Mouse (Mus musculus): ENCODE measurements at regions not wholly inside any gene's neighbourhood (a gene's known extent, or its start where the extent isn't known, plus 50 kb on each side); places are given as distances from the start of the nearest gene placed in this dataset.

DNA sequence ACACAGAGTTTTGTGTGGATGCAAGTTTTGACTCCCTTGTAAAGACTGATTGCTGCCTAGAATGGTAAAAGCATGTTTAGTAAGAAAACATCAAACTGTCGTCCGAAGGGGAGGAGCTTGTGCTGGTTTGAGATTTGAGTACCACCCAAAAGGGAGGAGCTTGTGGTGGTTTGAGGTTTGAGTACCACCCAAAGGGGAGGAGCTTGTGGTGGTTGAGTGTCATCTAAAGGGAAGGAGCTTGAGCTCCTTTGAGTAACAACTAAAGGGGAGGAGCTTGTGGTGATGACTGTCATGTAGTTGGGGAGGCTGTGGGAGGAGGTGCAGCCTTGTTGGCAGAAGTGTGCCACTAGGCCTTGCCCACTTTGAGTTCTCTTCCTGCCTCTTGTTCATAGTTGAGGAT lies 192.8 kb upstream of the Ajap1 start:
- H3K9ac ChIP-seq (replicated peaks), result no peak overlapping the region
- no peak overlapping the region for H3K4me2 ChIP-seq (replicated peaks)
- no peaks in the 10 kb centered on the region for H3K9me3 ChIP-seq
- peaks cover 12% of the 10 kb centered on the region for H3K27me3 ChIP-seq
- no peak overlapping the region for H3K27ac ChIP-seq (replicated peaks)
- no peaks in the 10 kb centered on the region for H3K4me1 ChIP-seq
- no peaks in the 10 kb centered on the region for H3K36me3 ChIP-seq
- no peak overlapping the region for H3K4me3 ChIP-seq
- 77% methylated on average over 2 of the region's 2 CpGs for WGBS
- ATAC-seq (ENCODE audit: low FRiP score, low read depth), result no peak

- Histone ChIP-seq H3K4me1 (no peaks in the 10 kb centered on the region), H3K9me3 (no peaks in the 10 kb centered on the region), H3K27ac (replicated peaks) (no peak overlapping the region), H3K9ac (replicated peaks) (no peak overlapping the region), H3K4me3 (no peak overlapping the region), H3K36me3 (no peaks in the 10 kb centered on the region), H3K27me3 (peaks cover 10% of the 10 kb centered on the region), H3K4me2 (replicated peaks) (no peak overlapping the region)
- 31% methylated on average over 12 of the region's 12 CpGs for WGBS
- no peak for ATAC-seq (ENCODE audit: low FRiP score, low read depth)
Measured at GRCm38 (mm10) chr4:153679151-153679550, 196.5 kb upstream of the Ajap1 start.

DNA sequence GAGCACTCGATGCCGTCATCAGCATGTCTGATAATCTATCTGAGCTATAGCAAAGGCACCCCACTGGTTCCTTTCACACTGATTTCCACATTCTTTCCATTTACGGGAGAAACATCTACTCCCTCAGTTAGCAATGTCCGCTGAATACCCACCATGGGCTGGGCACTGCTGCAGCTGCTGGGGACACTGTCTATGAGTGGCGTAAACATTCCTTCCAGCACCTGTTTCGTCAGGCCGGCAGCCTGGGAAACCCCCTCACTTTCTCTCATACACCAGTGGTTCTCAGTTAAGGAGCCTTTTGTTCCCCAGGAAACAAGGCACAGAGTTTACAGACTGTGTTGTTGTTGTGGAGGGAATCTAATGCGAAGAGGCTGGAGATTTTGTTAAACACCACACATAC lies 205.8 kb upstream of the Ajap1 start:
- no peak overlapping the region for H3K4me2 ChIP-seq (replicated peaks)
- H3K4me3 ChIP-seq, result no peak overlapping the region
- no peak for ATAC-seq (ENCODE audit: low FRiP score, low read depth)
- whole genome bisulfite sequencing, result 57% methylated on average over 8 of the region's 8 CpGs
- H3K9me3 ChIP-seq, result no peaks in the 10 kb centered on the region
- H3K27ac ChIP-seq (replicated peaks), result no peak overlapping the region
- no peak overlapping the region for H3K9ac ChIP-seq (replicated peaks)
- H3K27me3 ChIP-seq, result peaks cover 34% of the 10 kb centered on the region
- 0 out of 2 replicates have a peak, but pooled peaks cover 7% of the 10 kb centered on the region for H3K4me1 ChIP-seq
- H3K36me3 ChIP-seq, result no peaks in the 10 kb centered on the region

DNA sequence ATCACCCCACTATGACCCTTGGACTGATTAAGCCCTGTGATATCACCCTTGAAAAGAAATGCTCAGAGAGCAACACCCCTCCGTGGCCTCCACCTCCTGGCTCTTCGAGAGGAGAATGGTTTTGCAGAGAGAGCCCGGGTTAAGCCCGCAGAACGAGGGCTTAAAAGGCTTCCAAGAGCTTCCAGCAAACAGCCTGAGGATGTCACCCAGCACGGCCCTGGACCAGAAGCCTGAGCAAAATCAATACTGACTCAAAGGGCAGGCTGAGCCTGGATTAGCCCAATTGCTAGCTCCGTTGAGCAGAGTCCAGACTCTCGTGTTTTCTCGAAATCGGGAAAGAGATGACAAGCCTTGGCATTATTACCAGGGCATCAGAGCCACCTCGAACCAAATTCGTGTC lies 211.3 kb upstream of the Ajap1 start:
- Histone ChIP-seq H3K4me3 (no peak overlapping the region), H3K9me3 (no peaks in the 10 kb centered on the region), H3K36me3 (no peaks in the 10 kb centered on the region), H3K4me2 (replicated peaks) (no peak overlapping the region), H3K27me3 (peaks cover 56% of the 10 kb centered on the region), H3K27ac (replicated peaks) (no peak overlapping the region), H3K4me1 (peaks cover 22% of the 10 kb centered on the region), H3K9ac (replicated peaks) (no peak overlapping the region)
- ATAC-seq (ENCODE audit: low FRiP score, low read depth), result no peak
- WGBS, result 55% methylated on average over 12 of the region's 12 CpGs

DNA sequence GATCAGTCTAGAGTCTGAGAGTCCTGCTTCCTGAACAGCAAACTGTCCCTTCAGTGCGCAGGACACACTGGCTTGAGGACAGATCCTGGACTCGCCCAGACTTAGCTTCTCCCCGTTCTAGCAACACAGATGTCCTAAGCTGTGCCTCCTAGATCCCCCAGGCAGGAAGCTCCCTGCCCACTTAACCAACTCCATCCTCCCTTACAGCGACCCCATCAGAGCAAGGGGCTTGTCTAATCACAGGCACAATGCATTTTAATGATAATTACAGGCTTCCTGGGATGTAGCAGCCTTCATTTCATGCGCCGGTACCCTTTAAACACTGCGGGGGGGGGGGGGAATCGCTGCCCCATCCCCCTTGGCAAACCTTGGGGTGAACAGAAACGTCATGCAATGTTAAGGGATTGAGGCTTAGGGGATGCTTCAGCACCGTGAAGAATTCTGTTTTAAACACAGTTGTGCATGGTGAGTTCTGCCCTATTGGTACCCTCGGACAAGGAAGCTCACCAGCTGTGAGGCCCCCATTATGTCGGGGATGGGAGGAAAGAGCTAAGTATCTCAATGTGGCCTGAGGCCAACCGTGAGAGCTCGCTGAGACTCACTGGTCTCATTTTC lies 213.9 kb upstream of the Ajap1 start:
- peaks cover 55% of the 10 kb centered on the region for H3K27me3 ChIP-seq
- H3K4me3 ChIP-seq, result no peak overlapping the region
- H3K27ac ChIP-seq (replicated peaks), result peak overlapping the region; percentile 44
- H3K9ac ChIP-seq (replicated peaks), result no peak overlapping the region
- peaks cover 19% of the 10 kb centered on the region for H3K4me1 ChIP-seq
- 8% methylated on average over 14 of the region's 14 CpGs for WGBS
- no peaks in the 10 kb centered on the region for H3K9me3 ChIP-seq
- H3K4me2 ChIP-seq (replicated peaks), result peak overlapping the region; percentile 29
- H3K36me3 ChIP-seq, result no peaks in the 10 kb centered on the region
- ATAC-seq (ENCODE audit: low FRiP score, low read depth), result peak; percentile 79

DNA sequence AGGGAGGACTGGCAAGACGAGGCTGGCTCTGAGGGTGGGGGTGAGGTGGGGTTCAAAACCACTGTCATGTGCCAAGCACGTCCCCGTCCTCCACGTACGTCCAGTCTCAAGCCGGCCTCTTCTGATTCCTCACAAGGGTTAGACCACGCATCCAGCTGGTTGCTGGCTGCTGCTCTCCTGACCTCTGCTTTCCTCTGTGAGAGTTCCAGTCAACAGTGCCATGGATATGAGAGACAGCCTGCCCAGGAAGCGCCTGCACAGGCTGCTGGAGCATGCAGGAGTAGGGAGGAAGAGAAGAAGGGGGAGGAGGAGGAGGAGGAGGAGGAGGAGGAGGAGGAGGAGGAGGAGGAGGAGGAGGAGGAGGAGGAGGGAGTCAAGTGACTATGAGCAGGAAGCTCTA lies 224.6 kb upstream of the Ajap1 start:
- Histone ChIP-seq H3K9me3 (no peaks in the 10 kb centered on the region), H3K4me3 (no peak overlapping the region), H3K4me2 (replicated peaks) (no peak overlapping the region), H3K27me3 (peaks cover 15% of the 10 kb centered on the region), H3K4me1 (0 out of 2 replicates have a peak, but pooled peaks cover 2% of the 10 kb centered on the region), H3K9ac (replicated peaks) (no peak overlapping the region), H3K27ac (replicated peaks) (no peak overlapping the region), H3K36me3 (no peaks in the 10 kb centered on the region)
- 68% methylated on average over 7 of the region's 8 CpGs for WGBS
- no peak for ATAC-seq (ENCODE audit: low FRiP score, low read depth)

GRCm38 (mm10) chr4:153714995-153715645 lies 232.5 kb upstream of the Ajap1 start:
- Histone ChIP-seq H3K9me3 (no peaks in the 10 kb centered on the region), H3K36me3 (no peaks in the 10 kb centered on the region), H3K27me3 (peaks cover 17% of the 10 kb centered on the region), H3K4me1 (peaks cover 19% of the 10 kb centered on the region), H3K9ac (replicated peaks) (no peak overlapping the region), H3K27ac (replicated peaks) (no peak overlapping the region), H3K4me3 (no peak overlapping the region), H3K4me2 (replicated peaks) (no peak overlapping the region)
- WGBS, result 72% methylated on average over 6 of the region's 6 CpGs
- ATAC-seq (ENCODE audit: low FRiP score, low read depth), result no peak

GRCm38 (mm10) chr4:153717273-153717672 lies 234.7 kb upstream of the Ajap1 start:
- no peak overlapping the region for H3K27ac ChIP-seq (replicated peaks)
- H3K27me3 ChIP-seq, result peaks cover 19% of the 10 kb centered on the region
- peaks cover 21% of the 10 kb centered on the region for H3K4me1 ChIP-seq
- no peak overlapping the region for H3K4me2 ChIP-seq (replicated peaks)
- no peak overlapping the region for H3K4me3 ChIP-seq
- ATAC-seq (ENCODE audit: low FRiP score, low read depth), result no peak
- WGBS, result 81% methylated on average over 12 of the region's 12 CpGs
- no peak overlapping the region for H3K9ac ChIP-seq (replicated peaks)
- no peaks in the 10 kb centered on the region for H3K9me3 ChIP-seq
- H3K36me3 ChIP-seq, result no peaks in the 10 kb centered on the region

DNA sequence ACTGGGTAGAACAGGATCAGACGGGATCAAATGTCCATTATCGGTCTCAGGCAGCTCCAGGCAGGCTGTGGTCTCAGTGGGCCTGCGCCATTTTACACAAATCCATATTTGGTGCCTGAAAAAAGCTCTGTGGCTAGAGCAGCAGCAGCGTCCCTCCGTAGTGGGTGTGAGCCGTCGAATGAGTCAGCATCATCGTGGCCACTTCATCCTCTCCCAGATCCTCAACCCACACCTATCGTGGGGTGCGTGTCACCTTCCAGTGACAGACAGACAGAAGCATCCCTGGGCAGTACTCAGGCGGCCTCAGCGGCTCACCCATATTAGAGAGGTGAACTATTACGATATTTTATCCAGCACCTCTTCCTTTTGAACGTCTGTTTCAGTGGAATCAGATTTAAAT lies 233.0 kb upstream of the A430005L14Rik start:
- Histone ChIP-seq H3K27me3 (peaks cover 29% of the 10 kb centered on the region), H3K9me3 (no peaks in the 10 kb centered on the region), H3K36me3 (no peaks in the 10 kb centered on the region), H3K27ac (replicated peaks) (no peak overlapping the region), H3K4me1 (peaks cover 18% of the 10 kb centered on the region), H3K9ac (replicated peaks) (no peak overlapping the region), H3K4me3 (no peak overlapping the region), H3K4me2 (replicated peaks) (no peak overlapping the region)
- ATAC-seq (ENCODE audit: low FRiP score, low read depth), result no peak
- 90% methylated on average over 14 of the region's 14 CpGs for WGBS

- H3K9ac ChIP-seq (replicated peaks), result no peak overlapping the region
- H3K4me3 ChIP-seq, result no peak overlapping the region
- no peak overlapping the region for H3K27ac ChIP-seq (replicated peaks)
- no peak for ATAC-seq (ENCODE audit: low FRiP score, low read depth)
- H3K27me3 ChIP-seq, result peaks cover 38% of the 10 kb centered on the region
- no peaks in the 10 kb centered on the region for H3K36me3 ChIP-seq
- no peak overlapping the region for H3K4me2 ChIP-seq (replicated peaks)
- no peaks in the 10 kb centered on the region for H3K9me3 ChIP-seq
- 49% methylated on average over 10 of the region's 10 CpGs for WGBS
- H3K4me1 ChIP-seq, result peaks cover 14% of the 10 kb centered on the region
Measured at GRCm38 (mm10) chr4:153727273-153727672, 229.8 kb upstream of the A430005L14Rik start.

DNA sequence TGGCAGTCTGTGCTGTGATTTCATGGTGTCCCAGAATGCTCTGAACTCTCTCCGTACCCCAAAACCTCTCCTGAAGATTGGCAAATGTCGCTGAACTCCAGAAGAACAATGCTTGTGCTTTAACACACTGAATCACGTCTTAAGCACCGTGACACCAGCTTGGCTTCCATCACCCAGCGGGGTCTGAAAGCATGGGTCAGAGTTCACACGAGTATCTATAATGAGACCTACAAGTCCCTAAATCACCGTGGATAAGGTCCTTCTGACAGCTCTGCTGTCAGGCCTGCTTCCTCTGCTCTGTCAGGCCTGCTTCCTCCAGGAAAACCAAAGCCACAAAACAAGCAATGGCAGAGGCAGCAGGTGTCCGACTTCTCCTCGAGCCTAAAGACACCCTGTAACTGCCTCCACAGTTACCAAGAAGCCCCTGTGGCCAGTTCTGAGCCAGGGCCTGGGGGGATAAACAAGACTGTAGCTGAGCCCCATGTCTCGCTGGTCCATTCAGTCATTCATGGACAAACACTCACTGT lies 229.1 kb upstream of the A430005L14Rik start:
- no peak overlapping the region for H3K4me2 ChIP-seq (replicated peaks)
- no peaks in the 10 kb centered on the region for H3K36me3 ChIP-seq
- ATAC-seq (ENCODE audit: low FRiP score, low read depth), result no peak
- H3K27me3 ChIP-seq, result peaks cover 38% of the 10 kb centered on the region
- H3K27ac ChIP-seq (replicated peaks), result no peak overlapping the region
- peaks cover 14% of the 10 kb centered on the region for H3K4me1 ChIP-seq
- 39% methylated on average over 10 of the region's 10 CpGs for WGBS
- no peak overlapping the region for H3K9ac ChIP-seq (replicated peaks)
- no peak overlapping the region for H3K4me3 ChIP-seq
- no peaks in the 10 kb centered on the region for H3K9me3 ChIP-seq

DNA sequence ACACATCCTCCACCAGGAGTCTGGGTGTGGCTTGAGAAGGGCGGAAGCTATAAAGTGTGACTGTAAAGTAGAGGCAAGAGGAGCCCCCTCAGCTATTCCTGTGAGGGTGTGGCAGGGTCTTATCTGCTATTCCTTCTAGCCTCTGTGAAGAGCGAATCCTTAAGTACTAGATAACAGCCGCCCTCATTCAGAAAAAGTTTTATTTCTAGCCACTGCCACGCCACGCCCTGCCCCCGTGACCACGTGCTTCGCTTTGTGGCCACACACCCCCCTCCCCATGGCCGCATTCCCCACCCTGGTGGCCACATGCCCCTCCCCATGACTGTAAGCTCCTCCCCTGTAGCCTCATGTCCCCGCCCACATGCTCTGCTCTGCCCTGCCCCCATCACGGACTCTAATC lies 218.9 kb upstream of the A430005L14Rik start:
- Histone ChIP-seq H3K4me3 (no peak overlapping the region), H3K4me1 (no peaks in the 10 kb centered on the region), H3K9me3 (0 out of 2 replicates have a peak, but pooled peaks cover 2% of the 10 kb centered on the region), H3K9ac (replicated peaks) (no peak overlapping the region), H3K4me2 (replicated peaks) (no peak overlapping the region), H3K27ac (replicated peaks) (no peak overlapping the region), H3K36me3 (no peaks in the 10 kb centered on the region), H3K27me3 (no peaks in the 10 kb centered on the region)
- ATAC-seq (ENCODE audit: low FRiP score, low read depth), result no peak
- 90% methylated on average over 11 of the region's 11 CpGs for WGBS
